Mouse (Mus musculus) brain, embryonic 14.5 days (tissue): ENCODE data around the gene Dhx38.

ENCODE experiments used
- CTCF ChIP-seq: fragments of 200-500 bp; IDR thresholded peaks from 2 replicates; pipeline ENCODE4 v1.5.1; 2012; ENCODE audit warnings: inconsistent platforms, mild to moderate bottlenecking, moderate library complexity, borderline replicate concordance; ENCODE audit not compliant: insufficient read depth, insufficient read length; ENCODE audit errors: extremely low read depth
- POLR2A ChIP-seq: fragments of 200-500 bp; IDR thresholded peaks from 2 replicates; pipeline ENCODE4 v1.6.1; 2012; ENCODE audit warnings: mild to moderate bottlenecking, inconsistent platforms, borderline replicate concordance; ENCODE audit not compliant: poor library complexity, insufficient read depth, insufficient read length, severe bottlenecking; ENCODE audit errors: extremely low read depth

- TF ChIP-seq POLR2A, result no peak
- no peak for TF ChIP-seq CTCF
Observed at GRCm38 (mm10) chr8:109586972-109587504, 21.4 kb upstream of the Dhx38 start.
